Mouse (Mus musculus): ENCODE measurements at regions not wholly inside any gene's neighbourhood (a gene's known extent, or its start where the extent isn't known, plus 50 kb on each side); places are given as distances from the start of the nearest gene placed in this dataset.

DNA sequence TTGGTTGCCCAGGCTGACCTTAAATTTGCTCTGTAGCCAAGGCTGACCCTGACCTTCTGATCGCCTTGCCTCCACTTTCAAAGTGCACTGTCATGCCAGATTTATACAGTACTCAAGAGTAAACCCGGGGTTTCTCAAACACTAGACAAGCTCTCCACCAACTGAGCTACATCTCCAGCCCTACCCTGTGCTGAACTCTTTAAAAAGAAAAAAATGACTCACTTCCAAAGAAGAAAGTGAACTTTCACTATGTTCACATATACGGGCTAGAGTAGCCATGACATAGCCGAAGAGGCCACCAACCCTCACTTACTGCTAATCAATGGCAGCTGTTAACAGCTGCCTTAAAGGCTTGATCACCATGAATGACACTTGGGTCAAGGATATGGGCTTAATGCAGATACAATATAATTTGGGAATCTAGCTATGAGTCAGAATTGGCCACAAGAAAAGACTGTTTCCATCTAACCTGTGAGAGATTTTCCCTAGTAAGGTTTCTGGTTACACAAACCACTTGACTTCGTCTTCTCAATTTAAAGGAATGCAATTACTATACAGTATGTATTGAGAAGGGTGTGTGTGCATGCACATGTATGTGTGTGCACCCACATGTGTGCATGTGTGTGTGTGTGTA lies 157.4 kb upstream of the Tgfbr2 start:
- TF ChIP-seq POLR2A (IDR thresholded peaks at IDR 0.05; ENCODE audit: extremely low read depth, insufficient read depth, low read length) (no peak), CTCF (IDR thresholded peaks at IDR 0.05; ENCODE audit: low read depth, low read length) (no peak)
